Mouse (Mus musculus): ENCODE measurements around the gene Gm13199. TPM values are rescaled to one million over a fixed set of nuclear protein-coding genes. Genes with fewer than 3 reads are reported as not detected.

Gm13199 gene
- polyA plus RNA-seq, 1 experiment from 2014 or later: 1.2 TPM

Other genes with a start within 250 kb of the Gm13199 start
- 6.0 and 6.4 TPM in 2 replicates for gene Camk1d, start 148.4 kb downstream of the Gm13199 start, polyA plus RNA-seq (2014; fragmentation: Nextera tagmentation; extraction: Ambion mirVana)
- gene Nudt5, start 17.9 kb downstream of the Gm13199 start, polyA plus RNA-seq (2014; fragmentation: Nextera tagmentation; extraction: Ambion mirVana): 19.8 and 26.6 TPM in 2 replicates
- gene Cdc123, start 17.8 kb downstream of the Gm13199 start, polyA plus RNA-seq (2014; fragmentation: Nextera tagmentation; extraction: Ambion mirVana): 284 and 304 TPM in 2 replicates
- 96.0 and 102 TPM in 2 replicates for gene Sec61a2, start 32.5 kb upstream of the Gm13199 start, polyA plus RNA-seq (2014; fragmentation: Nextera tagmentation; extraction: Ambion mirVana)
- gene Dhtkd1, start 79.9 kb upstream of the Gm13199 start, polyA plus RNA-seq (2014; fragmentation: Nextera tagmentation; extraction: Ambion mirVana): 5.7 and 6.0 TPM in 2 replicates
- 8.7 and 12.2 TPM in 2 replicates for gene Upf2, start 88.5 kb upstream of the Gm13199 start, polyA plus RNA-seq (2014; fragmentation: Nextera tagmentation; extraction: Ambion mirVana)